Mouse (Mus musculus): Measurements from ENCODE around the gene Adamts14. TPM values are rescaled to one million over a fixed set of nuclear protein-coding genes. Genes with fewer than 3 reads are reported as not detected.
A peak's percentile ranks its signal among the peaks of the same experiment; 100 is the strongest.

Adamts14 gene
- 1.1 and 1.2 TPM in 2 replicates for polyA plus RNA-seq (2016; fragmentation: Nextera tagmentation; extraction: Ambion mirVana)

DNA sequence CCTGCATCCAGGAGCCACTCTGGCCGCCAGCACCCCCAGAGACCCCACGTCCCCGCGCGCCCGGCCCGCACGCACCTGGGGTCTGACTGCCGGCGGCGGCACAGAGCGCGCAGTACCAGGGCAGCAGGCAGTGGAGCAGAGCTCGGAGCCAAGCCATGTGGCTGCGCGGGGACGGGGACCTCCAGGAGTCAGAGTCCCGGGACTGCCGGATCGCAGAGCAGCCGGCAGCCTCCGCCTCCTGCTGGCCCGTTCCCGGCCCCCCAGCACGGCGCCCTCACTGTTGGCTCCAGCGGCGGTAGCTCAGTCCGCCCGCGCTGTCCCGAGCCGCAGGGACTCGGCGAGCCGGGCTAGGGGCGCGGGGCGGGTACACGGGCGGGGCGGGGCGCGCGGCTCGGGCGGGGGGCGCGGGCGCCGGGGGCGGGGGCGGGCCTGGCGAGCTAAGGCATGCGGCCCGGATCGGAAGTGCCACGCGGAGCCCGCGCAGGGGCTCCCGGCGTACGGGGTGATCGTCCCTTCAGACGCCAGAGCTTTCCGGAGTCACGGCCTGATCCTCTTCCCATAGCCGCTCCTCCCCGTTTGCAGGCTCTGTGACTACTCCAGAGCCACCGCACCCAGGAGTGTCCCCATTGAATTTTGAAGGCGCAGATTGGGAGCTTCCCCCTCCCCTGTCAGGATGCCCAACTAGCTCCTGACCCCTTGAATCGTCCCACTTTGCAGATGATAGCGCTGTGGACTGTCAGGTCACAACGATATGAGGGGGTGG lies at the start of gene Adamts14:
Adamts14 (minus strand) TSS at position 358 of the 763 bp plus-strand sequence.
- 2% methylated on average over 66 of the region's 75 CpGs for WGBS
- peak within 1 kb of the TSS; percentile 94 for H3K4me2 ChIP-seq
- peaks cover 7% of the 10 kb centered on the region; the same call in 1 of the 2 replicates for H3K27me3 ChIP-seq (replicated peaks)
- H3K9ac ChIP-seq = peak within 1 kb of the TSS; percentile 75
- H3K36me3 ChIP-seq = no peaks in the 10 kb centered on the region
- peaks cover 25% of the 10 kb centered on the region for H3K4me1 ChIP-seq (replicated peaks)
- peak within 1 kb of the TSS; percentile 62 for H3K4me3 ChIP-seq
- 0 out of 2 replicates have a peak, but pooled peaks have one; percentile 27 for ATAC-seq (ENCODE audit: insufficient number of reproducible peaks, low FRiP score)
- H3K27ac ChIP-seq (ENCODE audit: poor library complexity, severe bottlenecking) = no peak within 1 kb of the TSS
- no peaks in the 10 kb centered on the region for H3K9me3 ChIP-seq (replicated peaks)

DNA sequence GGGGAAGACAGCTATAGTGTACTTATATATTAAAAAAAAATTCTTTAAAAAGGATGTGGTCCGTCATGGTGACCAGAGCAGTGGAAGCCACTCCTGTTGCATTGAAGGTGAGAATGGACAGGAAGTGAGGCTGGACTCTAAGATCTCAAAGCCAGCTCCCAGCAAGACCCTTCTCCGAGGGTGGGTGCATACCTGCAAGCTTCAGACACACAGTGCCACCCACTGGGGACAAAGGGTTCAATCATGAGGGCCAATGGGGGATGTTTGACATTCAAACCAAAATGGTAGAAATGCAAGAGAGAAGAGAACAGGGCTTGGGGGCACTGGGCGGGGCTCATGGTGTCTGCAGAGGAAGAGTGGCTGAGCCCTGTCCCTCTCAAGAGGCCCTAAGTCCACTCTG lies 45.3 kb upstream of the Adamts14 start:
- WGBS = 80% methylated on average over 3 of the region's 3 CpGs
- H3K4me2 ChIP-seq = no peak overlapping the region

DNA sequence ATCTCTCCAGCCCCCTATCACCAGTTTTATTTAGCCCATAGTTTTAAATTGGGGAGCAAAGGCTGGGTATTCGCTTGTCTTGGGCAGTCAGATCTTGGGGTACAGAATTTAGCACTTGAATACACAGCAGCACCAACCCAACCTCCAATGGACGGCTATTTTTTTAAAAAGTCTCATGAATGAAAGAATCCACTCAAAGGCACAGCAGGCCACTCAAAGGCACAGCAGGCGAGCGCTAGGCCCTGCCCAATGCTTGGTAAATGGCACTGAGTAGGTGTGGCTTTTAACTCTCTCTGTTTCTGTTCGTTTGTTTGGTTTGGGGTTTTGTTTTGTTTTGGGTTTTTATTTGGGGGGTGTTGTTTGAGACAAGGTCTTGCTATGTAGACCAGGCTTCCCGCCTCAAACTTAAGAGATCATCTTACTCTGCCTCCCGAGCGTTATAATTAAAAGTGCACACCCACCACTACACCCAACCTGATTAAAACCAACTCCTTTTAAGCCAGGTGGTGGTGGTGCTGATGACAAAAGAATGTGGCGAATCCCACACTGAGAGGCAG lies 42.2 kb upstream of the Adamts14 start:
- peaks cover 34% of the 10 kb centered on the region for H3K4me1 ChIP-seq (replicated peaks)

More for the DNA sequence above, 45.3 kb upstream of the Adamts14 start:
- H3K9me3 ChIP-seq (replicated peaks) = no peaks in the 10 kb centered on the region
- ATAC-seq (ENCODE audit: insufficient number of reproducible peaks, low FRiP score) = no peak
- H3K4me3 ChIP-seq = no peak overlapping the region
- H3K9ac ChIP-seq = no peak overlapping the region
- H3K36me3 ChIP-seq = peaks cover 49% of the 10 kb centered on the region
- H3K27ac ChIP-seq (ENCODE audit: poor library complexity, severe bottlenecking) = no peak overlapping the region
- peaks cover 17% of the 10 kb centered on the region for H3K4me1 ChIP-seq (replicated peaks)
- no peaks in the 10 kb centered on the region for H3K27me3 ChIP-seq (replicated peaks)

GRCm38 (mm10) chr10:61313750-61314149 lies 40.5 kb upstream of the Adamts14 start:
- no peaks in the 10 kb centered on the region for H3K9me3 ChIP-seq (replicated peaks)
- peak overlapping the region; percentile 14; the same call in 1 of the 2 replicates for H3K27ac ChIP-seq (ENCODE audit: poor library complexity, severe bottlenecking)
- 17% methylated on average over 7 of the region's 7 CpGs for WGBS
- H3K4me3 ChIP-seq = no peak overlapping the region
- no peak for ATAC-seq (ENCODE audit: insufficient number of reproducible peaks, low FRiP score)
- H3K36me3 ChIP-seq = peaks cover 5% of the 10 kb centered on the region; the same call in 1 of the 2 replicates
- no peaks in the 10 kb centered on the region for H3K27me3 ChIP-seq (replicated peaks)
- no peak overlapping the region for H3K9ac ChIP-seq
- peaks cover 38% of the 10 kb centered on the region for H3K4me1 ChIP-seq (replicated peaks)
- H3K4me2 ChIP-seq = no peak overlapping the region

More for the DNA sequence above, 42.2 kb upstream of the Adamts14 start:
- Histone ChIP-seq H3K36me3 (peaks cover 18% of the 10 kb centered on the region), H3K9ac (no peak overlapping the region), H3K27ac (ENCODE audit: poor library complexity, severe bottlenecking) (no peak overlapping the region), H3K4me3 (no peak overlapping the region), H3K27me3 (replicated peaks) (no peaks in the 10 kb centered on the region), H3K4me2 (no peak overlapping the region), H3K9me3 (replicated peaks) (no peaks in the 10 kb centered on the region)
- ATAC-seq (ENCODE audit: insufficient number of reproducible peaks, low FRiP score) = no peak
- 64% methylated on average over 9 of the region's 9 CpGs for WGBS

DNA sequence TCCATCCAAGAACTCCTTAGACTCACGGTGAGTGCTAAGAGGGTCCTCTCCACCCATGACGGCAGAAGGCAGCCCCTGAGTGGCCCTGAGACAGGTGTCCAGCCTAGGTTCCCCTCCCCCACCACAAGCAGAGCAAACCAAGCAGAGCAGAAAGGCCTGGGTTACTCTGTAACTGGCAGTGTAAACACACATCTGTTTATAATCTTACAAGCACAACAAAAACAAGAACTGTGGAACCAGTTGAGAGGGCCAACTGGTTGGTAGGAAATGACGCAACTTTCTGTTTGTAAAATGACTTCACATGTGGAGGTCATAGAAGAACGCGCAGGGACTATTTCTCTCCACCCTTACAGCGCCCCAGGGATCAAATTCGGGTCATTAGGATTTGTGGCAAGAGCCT lies 39.5 kb upstream of the Adamts14 start:
- Histone ChIP-seq H3K36me3 (no peaks in the 10 kb centered on the region), H3K9me3 (replicated peaks) (no peaks in the 10 kb centered on the region), H3K27me3 (replicated peaks) (no peaks in the 10 kb centered on the region), H3K4me3 (no peak overlapping the region), H3K27ac (ENCODE audit: poor library complexity, severe bottlenecking) (peak overlapping the region; percentile 85), H3K9ac (no peak overlapping the region), H3K4me2 (peak overlapping the region; percentile 12; the same call in 1 of the 2 replicates), H3K4me1 (replicated peaks) (peaks cover 38% of the 10 kb centered on the region)
- ATAC-seq (ENCODE audit: insufficient number of reproducible peaks, low FRiP score) = peak; percentile 43
- WGBS = 52% methylated on average over 7 of the region's 7 CpGs

- Histone ChIP-seq H3K4me1 (replicated peaks) (peaks cover 34% of the 10 kb centered on the region), H3K9me3 (replicated peaks) (no peaks in the 10 kb centered on the region), H3K4me3 (no peak overlapping the region), H3K4me2 (peak overlapping the region; percentile 12; the same call in 1 of the 2 replicates), H3K27me3 (replicated peaks) (no peaks in the 10 kb centered on the region), H3K9ac (no peak overlapping the region), H3K36me3 (no peaks in the 10 kb centered on the region), H3K27ac (ENCODE audit: poor library complexity, severe bottlenecking) (peak overlapping the region; percentile 85)
- 32% methylated on average over 6 of the region's 6 CpGs for WGBS
- peak; percentile 12; the same call in 1 of the 2 replicates for ATAC-seq (ENCODE audit: insufficient number of reproducible peaks, low FRiP score)
These were observed 38.9 kb upstream of the Adamts14 start for GRCm38 (mm10) chr10:61312159-61312558.

DNA sequence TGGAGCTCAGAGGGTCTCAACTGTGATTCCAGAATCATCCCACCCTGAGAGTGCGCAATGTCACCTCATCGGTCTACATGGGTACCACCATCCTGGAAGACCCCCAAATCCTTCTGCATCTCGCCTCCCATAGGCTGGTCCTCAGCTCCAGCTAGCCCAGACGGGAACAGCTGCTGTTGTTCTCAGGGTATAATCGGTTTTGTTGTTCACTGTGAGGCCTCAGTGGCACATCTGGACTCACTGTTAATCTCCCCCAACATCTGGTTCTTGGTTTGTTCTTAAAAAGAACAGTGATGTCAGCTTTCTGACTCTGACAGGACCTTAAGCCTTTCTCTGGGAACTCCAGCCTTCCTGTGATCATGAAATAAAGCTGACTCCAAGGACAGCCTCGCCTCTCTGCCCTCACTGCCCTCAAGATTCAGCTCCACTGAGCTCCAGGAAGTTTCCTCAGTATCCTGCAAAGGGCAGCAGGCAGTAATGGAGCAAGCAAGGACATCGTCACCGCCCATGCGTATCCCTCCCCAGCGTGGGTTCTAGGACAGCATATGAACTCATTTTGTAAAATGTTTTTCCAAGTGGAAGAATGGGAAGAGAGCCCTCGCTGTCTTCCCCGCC lies 35.6 kb upstream of the Adamts14 start:
- no peaks in the 10 kb centered on the region for H3K27me3 ChIP-seq (replicated peaks)
- no peak for ATAC-seq (ENCODE audit: insufficient number of reproducible peaks, low FRiP score)
- no peak overlapping the region for H3K4me3 ChIP-seq
- WGBS = 66% methylated on average over 11 of the region's 12 CpGs
- peaks cover 24% of the 10 kb centered on the region for H3K4me1 ChIP-seq (replicated peaks)
- no peaks in the 10 kb centered on the region for H3K36me3 ChIP-seq
- no peak overlapping the region for H3K4me2 ChIP-seq
- H3K9ac ChIP-seq = no peak overlapping the region
- H3K27ac ChIP-seq (ENCODE audit: poor library complexity, severe bottlenecking) = no peak overlapping the region
- no peaks in the 10 kb centered on the region for H3K9me3 ChIP-seq (replicated peaks)

DNA sequence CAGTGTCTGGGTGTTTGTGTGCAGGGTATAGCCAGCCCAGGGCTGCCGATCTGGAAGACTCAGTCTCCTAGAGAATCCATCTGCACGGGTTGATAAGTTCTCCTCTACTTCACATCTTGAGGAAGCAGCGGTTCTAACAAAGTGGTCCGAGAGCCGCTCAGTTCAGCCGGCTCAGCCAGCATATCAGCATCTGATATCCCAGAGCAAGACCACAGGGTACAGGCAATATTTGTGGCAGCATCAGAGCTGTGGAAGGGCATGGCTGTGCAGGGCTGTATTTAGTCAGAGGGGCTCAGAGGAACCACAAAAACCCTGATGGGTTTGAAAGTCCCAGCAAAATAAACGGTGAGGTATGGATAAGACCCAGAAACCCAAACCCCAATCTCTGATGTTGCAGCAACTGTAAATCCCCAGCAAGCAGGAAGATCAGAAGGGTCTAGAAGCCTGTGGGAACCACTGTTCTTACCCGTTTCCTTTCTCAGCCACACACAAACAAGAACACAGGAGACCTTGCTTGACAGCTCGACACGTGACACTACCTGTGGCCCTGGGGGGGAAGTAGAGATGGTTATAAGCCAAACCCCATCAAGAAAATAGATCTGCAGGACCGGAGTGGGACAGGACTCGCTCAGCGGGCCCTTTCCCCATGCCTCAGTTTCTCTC lies 32.8 kb upstream of the Adamts14 start:
- no peaks in the 10 kb centered on the region for H3K9me3 ChIP-seq (replicated peaks)
- H3K9ac ChIP-seq = no peak overlapping the region
- ATAC-seq (ENCODE audit: insufficient number of reproducible peaks, low FRiP score) = no peak
- H3K36me3 ChIP-seq = no peaks in the 10 kb centered on the region
- no peak overlapping the region for H3K4me2 ChIP-seq
- WGBS = 75% methylated on average over 13 of the region's 13 CpGs
- H3K27ac ChIP-seq (ENCODE audit: poor library complexity, severe bottlenecking) = no peak overlapping the region
- H3K4me1 ChIP-seq (replicated peaks) = peaks cover 4% of the 10 kb centered on the region; the same call in 1 of the 2 replicates
- no peak overlapping the region for H3K4me3 ChIP-seq
- no peaks in the 10 kb centered on the region for H3K27me3 ChIP-seq (replicated peaks)

GRCm38 (mm10) chr10:61304046-61304445 lies 30.8 kb upstream of the Adamts14 start:
- ATAC-seq (ENCODE audit: insufficient number of reproducible peaks, low FRiP score) = no peak
- Histone ChIP-seq H3K36me3 (no peaks in the 10 kb centered on the region), H3K27me3 (replicated peaks) (no peaks in the 10 kb centered on the region), H3K9ac (no peak overlapping the region), H3K9me3 (replicated peaks) (no peaks in the 10 kb centered on the region), H3K4me3 (no peak overlapping the region), H3K27ac (ENCODE audit: poor library complexity, severe bottlenecking) (no peak overlapping the region), H3K4me1 (replicated peaks) (peaks cover 2% of the 10 kb centered on the region; the same call in 1 of the 2 replicates), H3K4me2 (no peak overlapping the region)
- WGBS = 77% methylated on average over 6 of the region's 6 CpGs

GRCm38 (mm10) chr10:61300996-61301395 lies 27.8 kb upstream of the Adamts14 start:
- H3K27me3 ChIP-seq (replicated peaks) = no peaks in the 10 kb centered on the region
- H3K36me3 ChIP-seq = no peaks in the 10 kb centered on the region
- H3K4me1 ChIP-seq (replicated peaks) = peaks cover 2% of the 10 kb centered on the region; the same call in 1 of the 2 replicates
- H3K27ac ChIP-seq (ENCODE audit: poor library complexity, severe bottlenecking) = no peak overlapping the region
- no peak for ATAC-seq (ENCODE audit: insufficient number of reproducible peaks, low FRiP score)
- 71% methylated on average over 3 of the region's 3 CpGs for WGBS
- H3K9me3 ChIP-seq (replicated peaks) = no peaks in the 10 kb centered on the region
- H3K4me2 ChIP-seq = no peak overlapping the region
- H3K4me3 ChIP-seq = no peak overlapping the region
- H3K9ac ChIP-seq = no peak overlapping the region

DNA sequence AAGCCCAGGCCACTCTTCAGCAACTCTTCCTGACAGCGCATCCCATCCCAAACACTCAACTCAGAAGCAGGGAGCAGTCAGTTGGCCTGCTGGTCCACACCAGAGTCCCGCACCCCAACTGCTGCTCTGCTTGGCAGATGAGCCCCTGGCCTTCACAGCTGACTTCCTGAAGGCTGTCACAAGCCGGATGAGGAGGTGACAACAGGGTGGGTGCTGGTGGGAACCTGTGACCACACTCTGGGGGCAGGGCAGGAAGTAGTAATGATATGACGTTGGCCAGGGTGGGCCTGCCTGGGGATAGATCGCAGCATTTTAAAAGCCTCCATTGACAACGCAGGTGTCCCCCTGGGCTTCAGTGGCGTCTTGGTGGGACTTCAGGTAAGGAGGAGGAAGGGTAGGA lies 24.2 kb upstream of the Adamts14 start, which contains the start of gene Prf1:
Prf1 (plus strand) TSS at position 357 of the 400 bp plus-strand sequence.
- Histone ChIP-seq H3K9me3 (replicated peaks) (no peaks in the 10 kb centered on the region), H3K4me3 (no peak within 1 kb of the TSS), H3K36me3 (no peaks in the 10 kb centered on the region), H3K4me2 (no peak within 1 kb of the TSS), H3K9ac (no peak within 1 kb of the TSS), H3K27me3 (replicated peaks) (no peaks in the 10 kb centered on the region), H3K4me1 (replicated peaks) (peaks cover 2% of the 10 kb centered on the region; the same call in 1 of the 2 replicates), H3K27ac (ENCODE audit: poor library complexity, severe bottlenecking) (no peak within 1 kb of the TSS)
- WGBS = 58% methylated on average over 7 of the region's 7 CpGs
- ATAC-seq (ENCODE audit: insufficient number of reproducible peaks, low FRiP score) = no peak
